Mouse (Mus musculus) heart, postnatal 0 days (tissue): ENCODE measurements around the gene Gfod1. TPM values are rescaled to one million over a fixed set of nuclear protein-coding genes. Genes with fewer than 3 reads are reported as not detected.

Experiments
- ATAC-seq: fragments of 200-750 bp; cut with Nextera tagmentation; 2 replicates; pipeline ENCODE4 v1.8.0; 2017; ENCODE audit warnings: low read depth, moderate number of reproducible peaks, moderate library complexity; ENCODE audit not compliant: insufficient read depth
- DNase-seq: peaks from one replicate; pipeline ENCODE4 v3.0.0-alpha.2; 2016; ENCODE audit warnings: low spot score
- H3K27ac ChIP-seq: fragments of 300-500 bp; sonication (generic); 2 replicates; pipeline ENCODE4 v1.5.1; 2014; ENCODE audit warnings: low read depth, mild to moderate bottlenecking
- H3K27me3 ChIP-seq: fragments of 300-500 bp; sonication (generic); 2 replicates; pipeline ENCODE4 v1.6.1; 2014; ENCODE audit warnings: low read length, mixed read lengths; ENCODE audit not compliant: control insufficient read depth, insufficient read depth
- H3K36me3 ChIP-seq: fragments of 300-500 bp; sonication (generic); replicated peaks from 2 replicates; pipeline ENCODE4 v1.6.1; 2014; ENCODE audit warnings: low read length, mixed read lengths; ENCODE audit not compliant: control insufficient read depth, insufficient read depth
- H3K4me1 ChIP-seq: fragments of 300-500 bp; sonication (generic); 2 replicates; pipeline ENCODE4 v1.6.1; 2014; ENCODE audit warnings: antibody characterized with exemption; ENCODE audit not compliant: control insufficient read depth, insufficient read depth
- H3K4me2 ChIP-seq: fragments of 300-500 bp; sonication (generic); 2 replicates; pipeline ENCODE4 v1.6.1; 2014; ENCODE audit warnings: low read depth, mild to moderate bottlenecking, low read length, moderate library complexity
- H3K4me3 ChIP-seq: fragments of 300-500 bp; sonication (generic); 2 replicates; pipeline ENCODE4 v1.5.1; 2014; ENCODE audit warnings: low read depth, low read length
- H3K9ac ChIP-seq: fragments of 300-500 bp; sonication (generic); replicated peaks from 2 replicates; pipeline ENCODE4 v1.6.1; 2014; ENCODE audit warnings: low read depth, low read length, mixed read lengths
- H3K9me3 ChIP-seq: fragments of 300-500 bp; sonication (generic); replicated peaks from 2 replicates; pipeline ENCODE4 v1.6.1; 2016; ENCODE audit warnings: low read length; ENCODE audit not compliant: control insufficient read depth
- CTCF ChIP-seq: IDR thresholded peaks from 2 replicates; pipeline ENCODE4 v1.5.1; 2016; ENCODE audit warnings: antibody characterized with exemption, control low read depth, low read depth
- EP300 ChIP-seq: IDR thresholded peaks from 2 replicates; pipeline ENCODE4 v1.6.1; 2016; ENCODE audit warnings: antibody characterized with exemption, low read depth
- WGBS: fragments of 180-500 bp; shearing (Covaris S2); extraction: QIAGEN DNeasy Blood & Tissue Kit; methylation state at CpG from one replicate; pipeline ENCODE4 v1.1.7; 2014; 5-methylcytosine and 5-hydroxymethylcytosine counted together
- polyA plus RNA-seq: library from polyadenylated mRNA; unstranded; fragments of >200 nt; fragmentation: Nextera tagmentation; extraction: Ambion mirVana; gene quantifications from 2 replicates; pipeline ENCODE4 v1.2.1, GENCODE M21; 2015
- total RNA-seq: library from RNA; depleted of rRNA; stranded (reverse); fragments of >200 nt; gene quantifications from 2 replicates; pipeline ENCODE4 v1.2.3, GENCODE M21; 2014; ENCODE audit warnings: low replicate concordance

Gfod1 gene
- total and polyA plus RNA-seq, 2 experiments from 2014 or later = 2.5 to 20.5 TPM

GRCm38 (mm10) chr13:43158281-43158680, 145.7 kb downstream of the Gfod1 start:
- Histone ChIP-seq H3K4me3 (no peak overlapping the region), H3K9me3 (no peaks in the 10 kb centered on the region), H3K4me2 (no peak overlapping the region), H3K36me3 (peaks cover 29% of the 10 kb centered on the region), H3K4me1 (no peaks in the 10 kb centered on the region), H3K27me3 (no peaks in the 10 kb centered on the region), H3K27ac (no peak overlapping the region), H3K9ac (no peak overlapping the region)
- ATAC-seq (no peak), DNase-seq (no peak)
- TF ChIP-seq CTCF = no peak
- TF ChIP-seq EP300 = no peak
- 73% methylated on average over 5 of the region's 5 CpGs for WGBS

- DNase-seq (no peak), ATAC-seq (no peak)
- Histone ChIP-seq H3K4me1 (no peaks in the 10 kb centered on the region), H3K4me3 (no peak overlapping the region), H3K9ac (no peak overlapping the region), H3K27me3 (no peaks in the 10 kb centered on the region), H3K4me2 (no peak overlapping the region), H3K36me3 (peaks cover 27% of the 10 kb centered on the region; the same call in 1 of the 2 replicates), H3K9me3 (no peaks in the 10 kb centered on the region), H3K27ac (no peak overlapping the region)
- TF ChIP-seq EP300 (no peak), CTCF (no peak)
- 49% methylated on average over 5 of the region's 5 CpGs for WGBS
These were observed 146.6 kb downstream of the Gfod1 start for GRCm38 (mm10) chr13:43157370-43157769.

- ATAC-seq (peak; percentile 69), DNase-seq (peak; percentile 45)
- H3K36me3 ChIP-seq = peaks cover 39% of the 10 kb centered on the region
- H3K4me2 ChIP-seq = no peak overlapping the region
- H3K27me3 ChIP-seq = no peaks in the 10 kb centered on the region
- no peak overlapping the region for H3K4me3 ChIP-seq
- WGBS = 52% methylated on average over 14 of the region's 14 CpGs
- peak overlapping the region; percentile 40 for H3K27ac ChIP-seq
- H3K9me3 ChIP-seq = no peaks in the 10 kb centered on the region
- no peak for TF ChIP-seq CTCF
- no peak for TF ChIP-seq EP300
- H3K9ac ChIP-seq = no peak overlapping the region
- peaks cover 4% of the 10 kb centered on the region; the same call in 1 of the 2 replicates for H3K4me1 ChIP-seq
These were observed 151.9 kb downstream of the Gfod1 start for GRCm38 (mm10) chr13:43152005-43152520.

- Histone ChIP-seq H3K4me1 (peaks cover 4% of the 10 kb centered on the region; the same call in 1 of the 2 replicates), H3K4me2 (no peak overlapping the region), H3K27ac (no peak overlapping the region), H3K27me3 (no peaks in the 10 kb centered on the region), H3K9ac (no peak overlapping the region), H3K9me3 (no peaks in the 10 kb centered on the region), H3K36me3 (peaks cover 29% of the 10 kb centered on the region; the same call in 1 of the 2 replicates), H3K4me3 (no peak overlapping the region)
- TF ChIP-seq CTCF (no peak), EP300 (no peak)
- DNase-seq = no peak
- ATAC-seq = no peak
- WGBS = 65% methylated on average over 3 of the region's 3 CpGs
These were observed 154.3 kb downstream of the Gfod1 start for GRCm38 (mm10) chr13:43149661-43150060.

GRCm38 (mm10) chr13:43148692-43149091, 155.3 kb downstream of the Gfod1 start:
- no peak overlapping the region for H3K4me2 ChIP-seq
- DNase-seq (no peak), ATAC-seq (no peak)
- WGBS = 71% methylated on average over 4 of the region's 4 CpGs
- no peaks in the 10 kb centered on the region for H3K27me3 ChIP-seq
- H3K9ac ChIP-seq = no peak overlapping the region
- no peaks in the 10 kb centered on the region for H3K9me3 ChIP-seq
- peaks cover 20% of the 10 kb centered on the region; the same call in 1 of the 2 replicates for H3K36me3 ChIP-seq
- peaks cover 4% of the 10 kb centered on the region; the same call in 1 of the 2 replicates for H3K4me1 ChIP-seq
- TF ChIP-seq EP300 (no peak), CTCF (no peak)
- no peak overlapping the region for H3K4me3 ChIP-seq
- H3K27ac ChIP-seq = no peak overlapping the region
